Mouse (Mus musculus) kidney, adult 10 weeks (tissue): ENCODE results near the gene Rps6ka4. TPM values are rescaled to one million over a fixed set of nuclear protein-coding genes. Genes with fewer than 3 reads are reported as not detected.

Experiments
- polyA plus RNA-seq: library from polyadenylated mRNA; stranded (reverse); fragments of 350-450 nt; fragmentation: Illumina TruSeq; extraction: RNeasy Lipid Tissue Mini Kit (QIAGEN cat#74804); gene quantifications from one replicate; pipeline ENCODE4 v1.2.3, GENCODE M21; 2014; ENCODE audit warnings: low read depth, low replicate concordance

Rps6ka4 gene
- polyA plus RNA-seq = not detected

DNA sequence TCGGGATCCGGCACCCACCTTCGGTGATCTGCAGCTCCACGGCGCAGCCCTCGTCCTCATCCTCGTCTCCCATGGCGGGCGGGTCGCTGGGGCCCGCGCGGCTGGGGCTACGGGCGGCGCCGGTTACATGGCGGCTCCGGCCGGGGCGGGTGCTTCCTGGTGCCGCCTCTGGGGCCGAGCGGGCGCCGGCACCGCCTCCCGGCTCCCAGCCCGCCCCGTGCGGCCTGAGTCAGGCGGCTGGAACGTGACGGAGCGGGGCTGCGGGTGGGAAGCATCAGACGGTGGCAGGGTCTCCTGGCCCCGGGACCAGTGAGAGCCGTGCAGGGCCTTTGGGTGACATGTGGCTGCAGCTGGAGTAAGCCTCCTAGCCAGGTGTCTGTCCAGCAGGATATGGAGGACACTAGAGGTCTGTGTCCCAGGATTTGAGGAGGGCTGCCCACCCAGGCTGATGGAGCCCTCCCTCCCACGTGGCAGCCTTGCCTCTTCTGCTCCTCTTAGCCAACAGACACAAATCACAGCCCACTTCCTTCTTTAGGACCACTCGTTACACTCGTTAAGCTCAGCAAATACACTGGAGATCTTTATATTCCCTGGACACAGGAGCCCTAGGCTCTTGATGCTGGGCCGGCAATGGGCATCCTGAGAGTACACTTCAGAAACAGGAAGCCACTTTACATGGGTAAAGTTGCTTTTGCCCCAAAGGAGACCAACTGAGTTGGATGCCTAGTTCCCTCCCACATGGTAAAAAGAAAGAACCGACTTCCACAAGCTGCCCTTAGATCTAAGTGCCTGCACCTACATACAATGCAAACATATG is at the start of gene Rps6ka4:
Rps6ka4 (minus strand) TSS at position 162 of the 817 bp plus-strand sequence.

DNA sequence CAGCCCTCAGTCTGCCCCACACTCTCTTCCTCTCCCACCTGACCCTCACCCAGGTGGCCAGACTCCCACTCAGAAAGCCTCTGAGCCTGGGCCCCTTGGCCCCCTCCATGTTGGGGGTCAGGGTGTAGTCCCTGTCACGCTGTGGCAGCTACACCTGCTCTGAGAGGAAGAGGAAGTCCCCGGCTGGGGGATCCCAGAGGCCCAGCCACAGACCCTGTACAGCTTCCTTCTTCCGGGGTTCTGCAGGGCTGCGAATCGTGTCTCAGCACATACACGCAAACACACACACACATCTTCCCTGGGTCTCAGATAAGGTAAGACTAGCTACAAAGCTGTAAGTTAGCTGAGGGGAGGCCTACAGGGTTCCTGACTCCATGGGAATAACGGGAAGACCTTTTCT is 17.6 kb upstream of the Rps6ka4 start, which contains the start of gene Ccdc88b:
Ccdc88b (minus strand) TSS at position 181 of the 400 bp plus-strand sequence.

Other genes with a start within 250 kb of the Rps6ka4 start
- gene Ccdc88b, start 17.6 kb upstream of the Rps6ka4 start, polyA plus RNA-seq = not detected
- gene Trmt112, start 69.1 kb upstream of the Rps6ka4 start, polyA plus RNA-seq = 17.5 TPM
- gene Prdx5, start 69.5 kb upstream of the Rps6ka4 start, polyA plus RNA-seq = 192 TPM
- 2.4 TPM for gene Esrra, start 81.2 kb upstream of the Rps6ka4 start, polyA plus RNA-seq
- gene Catsperz, start 84.7 kb upstream of the Rps6ka4 start, polyA plus RNA-seq = not detected
- not detected for gene Kcnk4, start 93.9 kb upstream of the Rps6ka4 start, polyA plus RNA-seq
- gene Bad, start 101.2 kb upstream of the Rps6ka4 start, polyA plus RNA-seq = 1.1 TPM
- gene Gpr137, start 101.8 kb upstream of the Rps6ka4 start, polyA plus RNA-seq = not detected
- 4.0 TPM for gene Ppp1r14b, start 134.3 kb upstream of the Rps6ka4 start, polyA plus RNA-seq
- gene Plcb3, start 135.8 kb upstream of the Rps6ka4 start, polyA plus RNA-seq = 1.8 TPM
- gene Fkbp2, start 139.9 kb upstream of the Rps6ka4 start, polyA plus RNA-seq = 13.6 TPM
- 10.3 TPM for gene Vegfb, start 147.0 kb upstream of the Rps6ka4 start, polyA plus RNA-seq
- not detected for gene Dnajc4, start 151.9 kb upstream of the Rps6ka4 start, polyA plus RNA-seq
- not detected for gene Nudt22, start 155.5 kb upstream of the Rps6ka4 start, polyA plus RNA-seq
- not detected for gene Trpt1, start 155.5 kb upstream of the Rps6ka4 start, polyA plus RNA-seq
- not detected for gene Fermt3, start 178.8 kb upstream of the Rps6ka4 start, polyA plus RNA-seq
- 47.9 TPM for gene Stip1, start 199.3 kb upstream of the Rps6ka4 start, polyA plus RNA-seq
- gene Macrod1, start 216.2 kb upstream of the Rps6ka4 start, polyA plus RNA-seq = 3.9 TPM